Mouse (Mus musculus): ENCODE data around the gene Cxcl15. TPM values are rescaled to one million over a fixed set of nuclear protein-coding genes. Genes with fewer than 3 reads are reported as not detected.
"Not testable (repeated sequence)": the region's sequence is repeated elsewhere in the genome, so short reads cannot be mapped to it uniquely, and the experiment has no call there.

Gene Cxcl15
- total RNA-seq, 2 experiments from 2014 or later, result not detected

GRCm38 (mm10) chr5:90789306-90790073 lies 4.8 kb upstream of the Cxcl15 start:
- no peak for DNase-seq (ENCODE audit: low spot score in 2 of 2)

GRCm38 (mm10) chr5:90790074-90790502 lies 4.2 kb upstream of the Cxcl15 start:
- no peak for DNase-seq (ENCODE audit: low spot score in 2 of 2)

GRCm38 (mm10) chr5:90795392-90795791 lies 1.1 kb downstream of the Cxcl15 start:
- not testable (repeated sequence) for DNase-seq (ENCODE audit: low spot score in 2 of 2)

GRCm38 (mm10) chr5:90804574-90804973 lies 10.2 kb downstream of the Cxcl15 start:
- DNase-seq (ENCODE audit: low spot score in 2 of 2), result no peak

- no peak for DNase-seq (ENCODE audit: low spot score in 2 of 2)
These were observed 11.7 kb downstream of the Cxcl15 start for GRCm38 (mm10) chr5:90806050-90806449.

- DNase-seq (ENCODE audit: low spot score in 2 of 2), result no peak
These were observed 13.0 kb downstream of the Cxcl15 start for GRCm38 (mm10) chr5:90807176-90807950.

GRCm38 (mm10) chr5:90819756-90820155 lies 25.4 kb downstream of the Cxcl15 start:
- DNase-seq (ENCODE audit: low spot score in 2 of 2), result no peak

- no peak for DNase-seq (ENCODE audit: low spot score in 2 of 2)
These were observed 37.9 kb downstream of the Cxcl15 start for GRCm38 (mm10) chr5:90832145-90832767.

- no peak for DNase-seq (ENCODE audit: low spot score in 2 of 2)
These were observed 38.5 kb downstream of the Cxcl15 start for GRCm38 (mm10) chr5:90832768-90833388.

- DNase-seq (ENCODE audit: low spot score in 2 of 2), result no peak
These were observed 40.1 kb downstream of the Cxcl15 start for GRCm38 (mm10) chr5:90834436-90834835.

- no peak for DNase-seq (ENCODE audit: low spot score in 2 of 2)
These were observed 44.2 kb downstream of the Cxcl15 start for GRCm38 (mm10) chr5:90838582-90838981.

GRCm38 (mm10) chr5:90840902-90841869 lies 46.9 kb downstream of the Cxcl15 start:
- no peak for DNase-seq (ENCODE audit: low spot score in 2 of 2)

GRCm38 (mm10) chr5:90843891-90844290 lies 49.6 kb downstream of the Cxcl15 start:
- no peak for DNase-seq (ENCODE audit: low spot score in 2 of 2)

- not testable (repeated sequence) for DNase-seq (ENCODE audit: low spot score in 2 of 2)
These were observed 55.8 kb downstream of the Cxcl15 start for GRCm38 (mm10) chr5:90850096-90850495.

GRCm38 (mm10) chr5:90851391-90851790 lies 57.1 kb downstream of the Cxcl15 start:
- not testable (repeated sequence) for DNase-seq (ENCODE audit: low spot score in 2 of 2)

Small RNAs within 50 kb of the gene (microRNA-seq; reads per million reads assigned to microRNA genes)
- 0 reads per million in 2 experiments for gene Gm24322

Other genes starting within 250 kb of the Cxcl15 start
- not detected for gene 5830473C10Rik, start 233.4 kb upstream of the Cxcl15 start, total RNA-seq (2021)
- 1 to 10 TPM; 1.0 to 1.3 TPM for gene Rassf6, start 153.9 kb upstream of the Cxcl15 start, total RNA-seq (2021)
- gene Cxcl5, start 35.2 kb upstream of the Cxcl15 start, total RNA-seq (2021), result under 1 TPM; 0.56 to 0.67 TPM
- gene Ppbp, start 26.0 kb upstream of the Cxcl15 start, total RNA-seq (2021), result under 1 TPM in 1 of 2 experiments, not detected in 1; 0.41 TPM
- gene Pf4, start 22.1 kb upstream of the Cxcl15 start, total RNA-seq (2021), result 1 to 10 TPM; 1.2 to 1.4 TPM
- under 1 TPM in 1 of 2 experiments, not detected in 1; 0.17 TPM for gene Cxcl3, start 8.4 kb upstream of the Cxcl15 start, total RNA-seq (2021)
- under 1 TPM; 0.27 to 0.36 TPM for gene Cxcl1, start 96.7 kb downstream of the Cxcl15 start, total RNA-seq (2021)
- not detected for gene Cxcl2, start 109.3 kb downstream of the Cxcl15 start, total RNA-seq (2021)
- 10 to 100 TPM; 18.8 to 20.3 TPM for gene Mthfd2l, start 136.6 kb downstream of the Cxcl15 start, total RNA-seq (2021)
- under 1 TPM; 0.35 to 0.58 TPM for gene Epgn, start 232.9 kb downstream of the Cxcl15 start, total RNA-seq (2021)

Data from layer of hippocampus, adult 18-20 months (tissue).